Mouse (Mus musculus) midbrain, postnatal 0 days (tissue): ENCODE results near the gene Gm813. TPM values are rescaled to one million over a fixed set of nuclear protein-coding genes. Genes with fewer than 3 reads are reported as not detected.
"Not testable (repeated sequence)": the region's sequence is repeated elsewhere in the genome, so short reads cannot be mapped to it uniquely, and the experiment has no call there.

Experiments
- ATAC-seq: fragments of 200-750 bp; cut with Nextera tagmentation; 2 replicates; pipeline ENCODE4 v1.8.0; 2017; ENCODE audit warnings: moderate number of reproducible peaks, mild to moderate bottlenecking, moderate TSS enrichment, moderate library complexity; ENCODE audit not compliant: low FRiP score
- DNase-seq: peaks from one replicate; pipeline ENCODE4 v3.0.0-alpha.2; 2015; ENCODE audit warnings: low spot score
- H3K27ac ChIP-seq: fragments of 300-500 bp; sonication (generic); 2 replicates; pipeline ENCODE4 v1.5.1; 2014; ENCODE audit warnings: low read depth, mild to moderate bottlenecking, low read length, mixed read lengths
- H3K27me3 ChIP-seq: fragments of 300-500 bp; sonication (generic); 2 replicates; pipeline ENCODE4 v1.6.1; 2014; ENCODE audit warnings: low read length, control low read depth, mixed read lengths; ENCODE audit not compliant: insufficient read depth
- H3K36me3 ChIP-seq: fragments of 300-500 bp; sonication (generic); 2 replicates; pipeline ENCODE4 v1.6.1; 2014; ENCODE audit warnings: low read length, control low read depth, mixed read lengths; ENCODE audit not compliant: insufficient read depth
- H3K4me1 ChIP-seq: fragments of 300-500 bp; sonication (generic); 2 replicates; pipeline ENCODE4 v1.6.1; 2014; ENCODE audit warnings: mild to moderate bottlenecking, control low read depth, antibody characterized with exemption, low read length, mixed read lengths; ENCODE audit not compliant: insufficient read depth
- H3K4me2 ChIP-seq: fragments of 300-500 bp; sonication (generic); 2 replicates; pipeline ENCODE4 v1.6.1; 2014; ENCODE audit warnings: low read depth, mild to moderate bottlenecking, low read length, mixed read lengths; ENCODE audit not compliant: poor library complexity, severe bottlenecking
- H3K4me3 ChIP-seq: fragments of 300-500 bp; sonication (generic); 2 replicates; pipeline ENCODE4 v1.5.1; 2014; ENCODE audit warnings: low read depth, mild to moderate bottlenecking, low read length, moderate library complexity
- H3K9ac ChIP-seq: fragments of 300-500 bp; sonication (generic); replicated peaks from 2 replicates; pipeline ENCODE4 v1.6.1; 2014; ENCODE audit warnings: mild to moderate bottlenecking, low read length, moderate library complexity, mixed read lengths; ENCODE audit not compliant: poor library complexity, severe bottlenecking
- H3K9me3 ChIP-seq: fragments of 300-500 bp; sonication (generic); 2 replicates; pipeline ENCODE4 v1.6.1; 2016; ENCODE audit warnings: low read length, control low read depth
- CTCF ChIP-seq: IDR thresholded peaks from 2 replicates; pipeline ENCODE4 v1.5.1; 2016; ENCODE audit warnings: antibody characterized with exemption, mild to moderate bottlenecking
- WGBS: fragments of 180-500 bp; shearing (Covaris S2); extraction: QIAGEN DNeasy Blood & Tissue Kit; methylation state at CpG from one replicate; pipeline ENCODE4 v1.1.7; 2014; 5-methylcytosine and 5-hydroxymethylcytosine counted together
- polyA plus RNA-seq: library from polyadenylated mRNA; unstranded; fragments of >200 nt; fragmentation: Nextera tagmentation; extraction: Ambion mirVana; gene quantifications from 2 replicates; pipeline ENCODE4 v1.2.1, GENCODE M21; 2015
- total RNA-seq: library from RNA; depleted of rRNA; stranded (reverse); fragments of >200 nt; gene quantifications from 2 replicates; pipeline ENCODE4 v1.2.3, GENCODE M21; 2014; rRNA removed

Gene Gm813
- total RNA-seq: not detected in 2 replicates
- not detected in 2 replicates for polyA plus RNA-seq

- H3K4me2 ChIP-seq: no peak within 1 kb of the TSS
- no peak within 1 kb of the TSS for H3K27ac ChIP-seq
- no peaks in the 10 kb centered on the region for H3K9me3 ChIP-seq
- H3K9ac ChIP-seq: no peak within 1 kb of the TSS
- no peaks in the 10 kb centered on the region for H3K27me3 ChIP-seq
- 92% methylated on average over 6 of the region's 6 CpGs for WGBS
- H3K4me3 ChIP-seq: no peak within 1 kb of the TSS
- DNase-seq (no peak), ATAC-seq (no peak)
- H3K4me1 ChIP-seq: no peaks in the 10 kb centered on the region
- no peaks in the 10 kb centered on the region for H3K36me3 ChIP-seq
- no peak for TF ChIP-seq CTCF
Measured at GRCm38 (mm10) chr16:58616878-58617277, at the start of gene Gm813. Gene Gm813, minus strand, starts transcription at chr16:58616978.

DNA sequence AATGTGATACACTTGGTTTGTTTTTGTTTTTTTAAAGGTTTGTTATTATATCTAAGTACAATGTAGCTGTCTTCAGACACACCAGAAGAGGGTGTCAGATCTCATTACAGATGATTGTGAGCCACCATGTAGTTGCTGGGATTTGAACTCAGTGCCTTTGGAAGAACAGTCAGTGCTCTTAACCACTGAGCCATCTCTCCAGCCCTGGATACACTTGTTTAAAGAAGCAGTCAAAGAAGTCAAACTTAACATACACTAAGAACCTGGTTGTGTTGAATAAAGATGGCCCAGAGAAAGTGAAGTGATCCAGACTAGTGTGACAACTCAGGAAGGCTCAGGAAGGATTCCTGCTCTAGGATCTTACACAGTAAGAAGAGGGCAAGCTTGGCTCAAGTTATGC lies 48.4 kb upstream of the Gm813 start:
- not testable (repeated sequence) for H3K4me1 ChIP-seq, DNase-seq, H3K4me2 ChIP-seq, H3K9ac ChIP-seq, H3K36me3 ChIP-seq, H3K27me3 ChIP-seq, H3K4me3 ChIP-seq, H3K9me3 ChIP-seq, ATAC-seq, H3K27ac ChIP-seq

DNA sequence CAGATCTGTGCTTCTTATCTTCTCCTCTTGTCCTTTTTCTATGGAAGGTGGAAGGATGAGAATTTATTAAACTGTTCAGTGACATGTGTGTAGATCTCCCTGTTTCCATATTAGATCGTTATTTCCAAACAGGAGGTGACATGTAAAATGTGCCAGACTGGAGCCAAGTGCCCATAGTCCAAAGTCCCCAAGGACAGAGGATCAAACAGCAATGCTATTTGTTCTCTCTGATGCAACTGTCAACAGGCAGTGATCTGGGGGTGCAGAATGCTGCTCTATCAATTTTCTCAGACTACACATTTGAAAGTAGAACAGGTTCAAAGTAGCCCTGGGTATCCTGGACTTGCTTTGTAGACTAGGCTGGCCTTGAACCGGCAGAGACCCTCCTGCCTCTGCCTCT lies 47.0 kb upstream of the Gm813 start:
- no peak for ATAC-seq
- Histone ChIP-seq H3K4me1 (no peaks in the 10 kb centered on the region), H3K9me3 (no peaks in the 10 kb centered on the region), H3K4me2 (no peak overlapping the region), H3K4me3 (no peak overlapping the region), H3K27me3 (no peaks in the 10 kb centered on the region), H3K27ac (no peak overlapping the region), H3K36me3 (no peaks in the 10 kb centered on the region), H3K9ac (no peak overlapping the region)
- TF ChIP-seq CTCF: no peak
- 85% methylated on average over 2 of the region's 2 CpGs for WGBS
- DNase-seq: no peak

GRCm38 (mm10) chr16:58663021-58663420 lies 46.2 kb upstream of the Gm813 start:
- no peaks in the 10 kb centered on the region for H3K9me3 ChIP-seq
- no peak overlapping the region for H3K4me3 ChIP-seq
- ATAC-seq (peak; percentile 74; the same call in 1 of the 2 replicates), DNase-seq (peak; percentile 59)
- no peak overlapping the region for H3K27ac ChIP-seq
- H3K4me1 ChIP-seq: no peaks in the 10 kb centered on the region
- H3K36me3 ChIP-seq: no peaks in the 10 kb centered on the region
- TF ChIP-seq CTCF: peak; percentile 81
- H3K4me2 ChIP-seq: no peak overlapping the region
- no peak overlapping the region for H3K9ac ChIP-seq
- WGBS: 74% methylated on average over 5 of the region's 5 CpGs
- no peaks in the 10 kb centered on the region for H3K27me3 ChIP-seq

DNA sequence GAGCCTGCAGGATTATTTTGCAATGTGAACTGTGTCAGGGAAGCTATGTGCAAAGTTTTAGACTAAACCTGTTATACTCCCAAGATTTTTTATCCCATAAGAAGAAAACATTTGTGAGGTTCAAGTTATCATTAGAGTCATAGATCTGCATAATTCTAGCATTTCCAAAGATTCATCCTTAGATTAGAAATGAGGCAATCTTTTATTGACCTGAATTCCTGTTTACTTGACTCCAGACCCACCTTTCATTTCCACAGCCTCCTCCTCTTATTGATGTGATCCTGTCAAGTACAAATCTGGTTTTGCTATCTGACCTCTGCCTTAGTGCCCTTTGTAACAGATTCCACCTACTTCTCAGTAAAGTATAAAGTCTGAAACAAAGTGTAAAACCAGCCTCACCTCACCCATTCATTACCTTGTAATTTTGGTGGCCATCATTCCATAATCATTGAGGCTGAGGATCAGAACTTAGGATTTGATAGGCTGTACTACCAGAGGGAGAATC lies 45.6 kb upstream of the Gm813 start:
- Histone ChIP-seq H3K9ac (no peak overlapping the region), H3K4me2 (no peak overlapping the region), H3K27ac (no peak overlapping the region), H3K4me3 (no peak overlapping the region), H3K4me1 (no peaks in the 10 kb centered on the region), H3K27me3 (no peaks in the 10 kb centered on the region), H3K36me3 (no peaks in the 10 kb centered on the region), H3K9me3 (no peaks in the 10 kb centered on the region)
- TF ChIP-seq CTCF: no peak
- ATAC-seq (no peak), DNase-seq (no peak)

- no peak for TF ChIP-seq CTCF
- ATAC-seq (no peak), DNase-seq (no peak)
- 73% methylated on average over 5 of the region's 5 CpGs for WGBS
- Histone ChIP-seq H3K4me1 (no peaks in the 10 kb centered on the region), H3K9ac (no peak overlapping the region), H3K4me2 (no peak overlapping the region), H3K27ac (no peak overlapping the region), H3K27me3 (no peaks in the 10 kb centered on the region), H3K36me3 (no peaks in the 10 kb centered on the region), H3K4me3 (no peak overlapping the region), H3K9me3 (no peaks in the 10 kb centered on the region)
Measured at GRCm38 (mm10) chr16:58661826-58662225, 45.0 kb upstream of the Gm813 start.
